Mouse (Mus musculus) monocyte, adult 5-6 weeks (primary cell): Measurements from ENCODE around the gene Zfp619. TPM values are rescaled to one million over a fixed set of nuclear protein-coding genes. Genes with fewer than 3 reads are reported as not detected.

ENCODE experiments used
- ATAC-seq: fragments of 153-309, 156-312 bp; replicated peaks from 2 replicates; pipeline ENCODE4 v1.8.0; 2017; ENCODE audit warnings: mild to moderate bottlenecking; ENCODE audit not compliant: low TSS enrichment, insufficient number of reproducible peaks, severe bottlenecking, poor library complexity, low FRiP score
- total RNA-seq: library from RNA; stranded (forward); fragments of 200-1000, 200-491, 200-594 nt; gene quantifications from 3 replicates; pipeline ENCODE4 v1.2.3, GENCODE M21; 2017

Zfp619 gene
- total RNA-seq: 4.3 to 5.4 TPM (median 4.9 TPM) in 3 replicates

DNA sequence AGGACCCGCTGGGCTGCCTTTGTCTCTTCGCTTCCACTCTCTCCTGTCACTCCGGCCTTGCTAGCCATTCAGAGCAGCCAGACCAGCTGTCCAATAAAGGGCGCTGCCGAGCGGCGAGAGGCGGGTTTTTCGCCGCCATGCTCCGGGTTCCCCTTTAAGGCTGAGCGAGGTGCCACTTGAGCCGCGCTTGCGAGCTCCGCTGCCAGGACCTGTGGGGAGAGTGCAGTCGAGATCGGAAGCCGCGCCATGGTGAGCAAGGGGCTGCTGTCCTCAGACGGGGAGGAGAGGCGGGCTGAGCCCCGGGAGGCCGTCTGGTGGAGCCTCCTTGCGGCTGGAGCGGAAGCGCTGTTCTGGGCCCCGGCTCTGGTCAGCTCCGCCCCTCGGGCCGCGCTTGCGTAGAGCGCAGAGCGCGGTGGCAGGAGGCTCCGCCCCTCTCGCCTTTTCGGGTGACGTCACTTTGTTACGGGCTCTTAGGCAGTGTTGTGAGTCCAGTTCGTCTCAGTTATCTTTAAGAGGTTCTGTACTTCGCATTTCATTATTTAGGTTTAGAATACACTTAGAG lies at the start of gene Zfp619:
Zfp619 (plus strand) TSS at position 151 of the 562 bp plus-strand sequence.
- peak; percentile 99 for ATAC-seq

GRCm38 (mm10) chr7:39479013-39479412 lies 38.6 kb upstream of the Zfp619 start:
- no peak for ATAC-seq

- no peak for ATAC-seq
Measured at GRCm38 (mm10) chr7:39484384-39484783, 33.2 kb upstream of the Zfp619 start.

- ATAC-seq: no peak
Measured at GRCm38 (mm10) chr7:39487159-39487853, 30.3 kb upstream of the Zfp619 start.

- no peak for ATAC-seq
Measured at GRCm38 (mm10) chr7:39487854-39488205, 29.7 kb upstream of the Zfp619 start.

GRCm38 (mm10) chr7:39494646-39495045 lies 22.9 kb upstream of the Zfp619 start:
- no peak for ATAC-seq

DNA sequence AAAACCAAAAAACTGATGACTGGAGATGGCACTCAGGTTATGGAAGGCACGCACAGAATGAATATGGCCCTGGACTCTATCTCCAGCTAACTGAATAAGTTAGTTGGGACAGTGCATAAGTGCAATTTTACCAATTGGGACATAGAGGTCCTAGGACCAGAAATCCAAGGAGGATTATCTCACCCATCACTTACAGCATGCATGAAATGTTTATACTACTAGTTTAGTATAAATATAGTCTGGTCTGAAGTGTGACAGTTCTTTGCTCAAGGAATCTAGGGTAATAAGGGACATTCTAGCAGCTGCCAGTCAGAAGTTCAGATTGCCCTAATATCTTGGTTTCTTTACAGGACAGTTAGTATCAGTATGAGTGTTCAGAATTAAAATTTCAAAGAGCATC lies 13.5 kb upstream of the Zfp619 start:
- ATAC-seq: no peak

GRCm38 (mm10) chr7:39518362-39518761 lies 796 bp downstream of the Zfp619 start:
- no peak for ATAC-seq

DNA sequence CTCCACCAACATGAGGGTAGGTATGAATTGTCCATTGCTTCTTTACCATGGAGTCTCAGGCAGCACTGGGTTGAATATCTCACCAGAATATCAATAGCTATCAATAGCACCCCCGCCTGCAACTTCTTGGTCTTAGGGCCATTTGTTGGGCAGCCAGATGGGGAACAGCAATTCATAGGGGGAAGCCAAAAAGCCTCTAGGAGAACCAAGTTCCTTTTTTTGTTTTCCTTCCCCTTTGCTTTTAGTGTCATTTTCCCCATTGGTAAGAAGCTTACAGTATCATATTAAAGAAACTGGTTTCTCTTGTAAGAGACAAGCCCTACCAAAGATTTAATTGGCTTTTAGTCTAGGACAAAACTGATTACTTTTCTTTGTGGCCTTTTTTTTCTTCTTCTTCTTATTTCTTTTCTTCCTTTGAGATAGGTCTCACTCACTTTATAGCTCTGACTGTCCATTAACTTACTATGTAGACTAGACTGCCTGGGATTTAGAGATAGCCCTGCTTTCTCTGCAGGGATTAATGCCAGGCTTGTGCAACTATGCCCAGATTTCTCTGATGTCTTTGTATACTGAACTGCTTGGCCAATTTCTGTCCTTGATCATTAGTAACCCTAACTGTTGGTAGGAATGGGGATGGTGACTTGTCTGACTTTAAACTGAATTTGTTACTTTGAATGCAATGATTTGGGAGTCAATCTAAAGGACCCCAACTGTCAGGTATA lies 6.3 kb downstream of the Zfp619 start:
- ATAC-seq: peak; percentile 43; the same call in 1 of the 2 replicates

- ATAC-seq: no peak
Measured at GRCm38 (mm10) chr7:39543151-39543550, 25.6 kb downstream of the Zfp619 start.

GRCm38 (mm10) chr7:39544242-39545111 lies 26.9 kb downstream of the Zfp619 start:
- peak; percentile 90 for ATAC-seq

DNA sequence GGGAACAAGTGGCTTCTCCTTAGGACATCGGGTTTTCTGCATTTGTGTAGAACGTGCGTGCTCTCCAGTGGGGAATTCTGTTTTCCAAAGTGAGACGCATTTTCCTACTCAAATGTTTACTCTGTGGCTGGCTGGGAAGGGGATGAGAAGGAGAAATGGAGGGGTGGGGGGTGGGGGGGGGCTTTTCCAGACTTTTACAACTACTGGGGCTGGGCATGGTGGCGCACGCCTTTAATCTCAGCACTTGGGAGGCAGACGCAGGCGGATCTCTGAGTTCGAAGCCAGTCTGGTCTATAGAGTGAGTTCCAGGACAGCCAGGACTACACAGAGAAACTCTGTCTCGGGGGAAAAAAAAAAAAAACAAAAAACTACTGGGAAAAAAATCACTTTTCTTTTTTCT lies 27.6 kb downstream of the Zfp619 start:
- ATAC-seq: no peak

- ATAC-seq: no peak
Measured at GRCm38 (mm10) chr7:39549336-39549735, 31.8 kb downstream of the Zfp619 start.

GRCm38 (mm10) chr7:39551976-39552891 lies 34.7 kb downstream of the Zfp619 start:
- ATAC-seq: peak; percentile 96

DNA sequence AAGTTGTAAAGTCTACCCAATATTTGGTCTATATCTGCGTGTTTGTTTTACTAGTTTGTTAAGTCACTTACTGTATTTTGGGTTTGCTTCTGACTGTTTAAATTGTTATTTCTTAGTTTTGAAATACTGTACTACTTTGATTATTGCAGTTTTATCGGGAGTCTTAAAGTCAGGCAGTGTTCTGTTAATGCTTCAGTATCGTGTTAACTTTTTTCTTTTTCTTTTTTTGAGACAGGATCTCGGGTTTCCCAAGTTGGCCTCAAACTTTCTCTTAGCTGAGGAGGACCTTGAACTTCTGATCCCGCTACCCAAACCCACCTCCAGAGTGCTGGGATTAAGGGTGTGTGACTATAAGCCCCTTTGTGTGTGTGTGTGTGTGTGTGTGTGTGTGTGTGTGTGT lies 35.4 kb downstream of the Zfp619 start:
- no peak for ATAC-seq

- ATAC-seq: no peak
Measured at GRCm38 (mm10) chr7:39553871-39554270, 36.3 kb downstream of the Zfp619 start.

DNA sequence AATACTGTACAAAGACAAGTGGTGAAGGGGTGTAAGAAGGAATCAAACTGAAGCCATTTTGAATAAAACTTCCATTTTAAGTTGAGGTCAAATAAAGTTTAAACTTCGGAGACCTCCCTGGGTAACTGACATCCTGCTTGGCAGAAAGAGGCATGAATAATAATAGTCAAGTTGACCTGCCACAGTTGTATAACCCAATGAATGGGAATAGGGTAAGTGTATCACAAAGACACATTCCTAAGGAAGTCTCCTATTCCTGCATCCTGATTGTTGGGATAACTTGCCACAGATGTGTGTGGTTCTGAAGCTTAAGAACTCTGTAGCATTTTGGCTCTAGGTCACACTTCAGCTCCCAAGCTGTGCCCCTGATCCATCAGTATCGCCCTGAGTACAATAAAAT lies 62.5 kb downstream of the Zfp619 start:
- no peak for ATAC-seq

- no peak for ATAC-seq
Measured at GRCm38 (mm10) chr7:39580601-39581000, 63.0 kb downstream of the Zfp619 start.
